Mouse (Mus musculus) cerebellum, adult 2 months (tissue): ENCODE results near the gene Rab17. TPM values are rescaled to one million over a fixed set of nuclear protein-coding genes. Genes with fewer than 3 reads are reported as not detected.

Experiments
- DNase-seq, 2 experiments: peaks; one replicate each; pipeline ENCODE4 v3.0.0; 2021
- H3K27ac ChIP-seq: fragments of 200-500 bp; 2 replicates; pipeline ENCODE4 v1.5.1; 2012; ENCODE audit warnings: low read length, control low read depth, inconsistent platforms; ENCODE audit not compliant: insufficient read depth
- H3K27me3 ChIP-seq: fragments of 200-500 bp; 2 replicates; pipeline ENCODE4 v1.6.1; 2012; ENCODE audit warnings: inconsistent platforms, mild to moderate bottlenecking, low read length, moderate library complexity; ENCODE audit not compliant: control insufficient read depth, insufficient read depth
- H3K4me1 ChIP-seq: fragments of 200-500 bp; 2 replicates; pipeline ENCODE4 v1.6.1; 2011; ENCODE audit warnings: low read length; ENCODE audit not compliant: control insufficient read depth, insufficient read depth
- H3K4me3 ChIP-seq: fragments of 200-500 bp; replicated peaks from 2 replicates; pipeline ENCODE3; 2011; ENCODE audit warnings: mild to moderate bottlenecking, low read depth, low read length, control low read depth; ENCODE audit not compliant: insufficient read depth
- CTCF ChIP-seq: fragments of 200-500 bp; IDR thresholded peaks from 2 replicates; pipeline ENCODE4 v1.5.1; 2011; ENCODE audit warnings: low read depth, mild to moderate bottlenecking, control low read depth, low read length, moderate library complexity, borderline replicate concordance; ENCODE audit not compliant: insufficient read depth
- POLR2A ChIP-seq: fragments of 200-500 bp; IDR thresholded peaks from 2 replicates; pipeline ENCODE4 v1.6.1; 2011; ENCODE audit warnings: low read length, control low read depth, borderline replicate concordance; ENCODE audit not compliant: insufficient read depth
- WGBS: fragments of 180-500 bp; shearing (Covaris S2); methylation state at CpG from one replicate; pipeline ENCODE4 v1.1.7; 2018; 5-methylcytosine and 5-hydroxymethylcytosine counted together
- polyA plus RNA-seq: library from polyadenylated mRNA; depleted of rRNA; stranded (reverse); fragments of >200 nt; gene quantifications from 2 replicates; pipeline ENCODE4 v1.2.3, GENCODE M21; 2012

The Rab17 gene
- polyA plus RNA-seq, 1 experiment, result not detected

DNA sequence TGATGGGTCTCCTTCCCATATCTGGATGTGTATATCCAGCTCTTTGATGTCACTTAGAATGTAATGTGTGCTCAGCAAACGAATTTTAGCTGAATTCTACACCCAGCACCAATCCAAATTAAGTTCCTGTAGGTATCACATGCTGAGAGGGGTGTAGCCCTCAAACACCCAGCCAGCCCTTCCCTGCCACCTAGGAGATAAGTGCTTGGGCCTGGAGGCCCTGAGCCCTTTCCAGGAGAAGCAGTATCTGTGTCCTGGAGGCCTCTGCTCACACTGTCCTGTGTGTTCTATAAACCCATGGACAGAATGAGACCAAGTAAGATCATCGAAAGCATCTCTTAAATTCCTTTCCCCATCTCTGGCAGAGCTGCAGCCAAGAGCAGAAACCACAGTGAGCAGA, 22.2 kb downstream of the Rab17 start:
- WGBS, result 87% methylated on average over 2 of the region's 2 CpGs
- no peak overlapping the region for H3K4me3 ChIP-seq
- no peak for TF ChIP-seq POLR2A
- no peak for TF ChIP-seq CTCF
- H3K4me1 ChIP-seq, result no peaks in the 10 kb centered on the region
- peaks cover 2% of the 10 kb centered on the region; the same call in 1 of the 2 replicates for H3K27me3 ChIP-seq
- DNase-seq, result no peak
- no peak overlapping the region for H3K27ac ChIP-seq

- 50% methylated on average over 10 of the region's 10 CpGs for WGBS
- TF ChIP-seq CTCF (no peak), POLR2A (no peak)
- DNase-seq, result no peak
Observed at GRCm38 (mm10) chr1:90945171-90945570, 24.3 kb downstream of the Rab17 start.

DNA sequence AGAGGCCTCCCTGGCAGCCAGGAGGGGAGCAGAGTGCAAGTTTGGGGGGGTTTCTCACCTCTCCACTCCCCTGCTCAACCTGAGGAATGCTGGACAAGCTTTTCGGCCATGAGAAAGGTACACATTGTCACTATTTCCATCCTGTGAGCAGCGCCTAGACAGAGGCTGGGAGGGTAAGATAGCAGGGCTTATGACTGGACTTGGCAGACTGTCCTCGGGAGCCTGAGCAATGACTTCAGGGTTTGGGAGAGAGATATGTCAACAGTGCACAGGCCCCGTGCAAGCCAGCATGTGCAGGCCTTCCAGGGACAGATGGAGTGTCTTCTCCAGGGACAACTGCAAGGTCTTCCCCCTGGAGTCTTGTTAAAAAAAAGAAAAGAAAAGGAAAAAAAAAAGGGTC, 29.5 kb downstream of the Rab17 start:
- Histone ChIP-seq H3K27ac (no peak overlapping the region), H3K4me1 (no peaks in the 10 kb centered on the region), H3K27me3 (no peaks in the 10 kb centered on the region; the same call in 1 of the 2 replicates), H3K4me3 (no peak overlapping the region)
- no peak for DNase-seq
- TF ChIP-seq CTCF (no peak), POLR2A (no peak)
- WGBS, result 81% methylated on average over 4 of the region's 4 CpGs

More at GRCm38 (mm10) chr1:90945171-90945570, 24.3 kb downstream of the Rab17 start:
- Histone ChIP-seq H3K27ac (no peak overlapping the region), H3K27me3 (peaks cover 2% of the 10 kb centered on the region; the same call in 1 of the 2 replicates), H3K4me3 (no peak overlapping the region), H3K4me1 (no peaks in the 10 kb centered on the region)

GRCm38 (mm10) chr1:90936990-90937389, 32.5 kb downstream of the Rab17 start:
- DNase-seq, result no peak
- WGBS, result 91% methylated on average over 9 of the region's 9 CpGs
- Histone ChIP-seq H3K27ac (no peak overlapping the region), H3K4me3 (no peak overlapping the region), H3K27me3 (no peaks in the 10 kb centered on the region), H3K4me1 (peaks cover 5% of the 10 kb centered on the region; the same call in 1 of the 2 replicates)
- no peak for TF ChIP-seq POLR2A
- no peak for TF ChIP-seq CTCF

GRCm38 (mm10) chr1:90933001-90933400, 36.5 kb downstream of the Rab17 start:
- Histone ChIP-seq H3K27me3 (no peaks in the 10 kb centered on the region), H3K4me1 (peaks cover 5% of the 10 kb centered on the region; the same call in 1 of the 2 replicates), H3K27ac (no peak overlapping the region), H3K4me3 (no peak overlapping the region)
- WGBS, result 9% methylated on average over 5 of the region's 5 CpGs
- TF ChIP-seq POLR2A (no peak), CTCF (no peak)
- peak; percentile 47 to 76 for DNase-seq

GRCm38 (mm10) chr1:90928575-90928934, 40.9 kb downstream of the Rab17 start:
- DNase-seq, result peak; percentile 58 to 72
- H3K27ac ChIP-seq, result no peak overlapping the region
- TF ChIP-seq POLR2A, result no peak
- peak; percentile 59 for TF ChIP-seq CTCF
- H3K4me3 ChIP-seq, result no peak overlapping the region
- H3K27me3 ChIP-seq, result no peaks in the 10 kb centered on the region
- 2% methylated on average over 6 of the region's 6 CpGs for WGBS
- H3K4me1 ChIP-seq, result peaks cover 5% of the 10 kb centered on the region; the same call in 1 of the 2 replicates

- H3K27me3 ChIP-seq, result no peaks in the 10 kb centered on the region
- TF ChIP-seq POLR2A, result no peak
- TF ChIP-seq CTCF, result no peak
- H3K4me3 ChIP-seq, result no peak overlapping the region
- peaks cover 1% of the 10 kb centered on the region; the same call in 1 of the 2 replicates for H3K4me1 ChIP-seq
- DNase-seq, result no peak
- WGBS, result 4% methylated on average over 23 of the region's 23 CpGs
- no peak overlapping the region for H3K27ac ChIP-seq
Observed at GRCm38 (mm10) chr1:90927929-90928574, 41.4 kb downstream of the Rab17 start.

DNA sequence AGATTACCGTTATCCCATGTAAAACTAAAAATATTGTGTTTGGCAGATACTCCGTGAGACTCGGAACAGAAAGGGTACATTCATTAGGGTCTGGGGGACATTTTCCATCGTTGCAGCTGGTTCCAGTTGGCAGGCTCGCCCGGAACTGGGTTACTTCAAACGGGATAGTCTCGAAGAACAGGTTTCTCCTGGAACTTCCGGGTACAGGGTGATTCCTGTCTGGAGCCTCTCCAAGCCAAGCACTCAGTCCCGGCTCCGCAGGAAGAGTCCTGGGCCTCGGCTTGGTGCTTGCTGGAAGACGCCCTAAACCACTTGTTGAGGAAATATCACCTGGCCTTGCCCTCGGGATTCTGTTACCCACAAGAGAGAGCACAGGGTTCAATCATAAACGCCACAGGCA, 42.2 kb downstream of the Rab17 start:
- Histone ChIP-seq H3K27ac (no peak overlapping the region), H3K27me3 (no peaks in the 10 kb centered on the region), H3K4me1 (no peaks in the 10 kb centered on the region), H3K4me3 (no peak overlapping the region)
- no peak for DNase-seq
- TF ChIP-seq POLR2A (no peak), CTCF (no peak)
- 37% methylated on average over 15 of the region's 15 CpGs for WGBS
